Mouse (Mus musculus) cerebellum, adult 2 months (tissue): ENCODE measurements around the gene Cwc22.

ENCODE experiments used
- CTCF ChIP-seq: fragments of 200-500 bp; IDR thresholded peaks from 2 replicates; pipeline ENCODE4 v1.5.1; 2011; ENCODE audit warnings: low read depth, mild to moderate bottlenecking, control low read depth, low read length, moderate library complexity, borderline replicate concordance; ENCODE audit not compliant: insufficient read depth
- POLR2A ChIP-seq: fragments of 200-500 bp; IDR thresholded peaks from 2 replicates; pipeline ENCODE4 v1.6.1; 2011; ENCODE audit warnings: low read length, control low read depth, borderline replicate concordance; ENCODE audit not compliant: insufficient read depth

- TF ChIP-seq CTCF (no peak), POLR2A (no peak)
Measured at GRCm38 (mm10) chr2:77904495-77904894, 41.7 kb downstream of the Cwc22 start.
